Mouse (Mus musculus) stomach, postnatal 0 days (tissue): ENCODE measurements at regions not wholly inside any gene's neighbourhood (a gene's known extent, or its start where the extent isn't known, plus 50 kb on each side); places are given as distances from the start of the nearest gene placed in this dataset.

Experiments
- CTCF ChIP-seq: IDR thresholded peaks from 2 replicates; pipeline ENCODE4 v1.5.1; 2016; ENCODE audit warnings: antibody characterized with exemption, low read depth, mild to moderate bottlenecking, moderate library complexity
- EP300 ChIP-seq: optimal IDR thresholded peaks from 2 replicates; pipeline ENCODE3; 2016; ENCODE audit warnings: antibody characterized with exemption

DNA sequence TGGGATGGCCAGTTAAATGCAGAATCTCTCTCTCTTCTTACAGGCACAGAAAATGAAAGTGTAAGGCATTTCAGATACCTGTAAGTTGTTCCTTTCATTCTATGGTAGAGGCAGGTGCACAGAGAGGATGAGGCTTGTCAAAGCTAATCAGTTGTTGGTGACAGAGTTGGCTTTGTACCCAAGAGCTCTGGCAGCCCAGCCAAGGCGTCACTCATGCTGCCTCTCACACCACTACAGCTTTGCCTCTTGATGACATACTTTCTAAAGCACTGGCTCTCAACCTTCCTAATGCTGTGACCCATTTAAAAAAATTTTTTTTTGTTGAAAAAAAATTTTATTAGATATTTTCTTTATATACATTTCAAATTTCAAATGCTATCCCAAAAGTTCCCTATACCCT, 105.4 kb downstream of the 4930564D02Rik start:
- TF ChIP-seq CTCF (no peak), EP300 (no peak)
